Mouse (Mus musculus) ES-E14 (cell line): Measurements from ENCODE around the gene Gm45808.

Experiments
- CHD2 ChIP-seq: IDR thresholded peaks from 2 replicates; pipeline ENCODE4 v1.6.1; 2014; ENCODE audit warnings: mild to moderate bottlenecking, low read depth, low read length, inconsistent platforms
- MAFK ChIP-seq: IDR thresholded peaks from 2 replicates; pipeline ENCODE4 v1.6.1; 2014; ENCODE audit warnings: mild to moderate bottlenecking, low read depth, low read length, inconsistent platforms; ENCODE audit not compliant: insufficient read depth

GRCm38 (mm10) chr7:45420615-45420919, 66.0 kb downstream of the Gm45808 start, which contains the start of gene Lhb:
- TF ChIP-seq MAFK, result no peak
- TF ChIP-seq CHD2, result no peak
